ENCODE assay signal across 12 mouse cellular contexts in genomic region chr10:23942465-23942864, GRCm38 (mm10). TPM values are rescaled to one million over a fixed set of nuclear protein-coding genes. Genes with fewer than 3 reads are reported as not detected.
DNase-seq lines count a peak whose midpoint lies in the region; ATAC-seq and TF ChIP-seq lines count a peak whose summit lies in the region.
"Had no signal": no experiment of that assay in that cellular context is flagged by ENCODE, and none has a peak within 500 bp of the region (broad histone marks: within the 10 kb centered on the region; RNA-seq: fewer than 3 reads in every experiment).

No protein-coding gene starts in this region.

- no peak overlapping the region for H3K4me2 ChIP-seq in kidney, embryonic 16.5 days (replicated peaks; ENCODE audit: low read depth, low read length)
- no peak overlapping the region for H3K4me2 ChIP-seq in liver, embryonic 14.5 days (ENCODE audit: low read depth)
- H3K4me2 ChIP-seq in midbrain, embryonic 11.5 days = no peak overlapping the region
- H3K4me2 ChIP-seq: limb, embryonic 13.5 days had no signal

- H3K27ac ChIP-seq in kidney, embryonic 16.5 days (ENCODE audit: low read length) = no peak overlapping the region
- no peak overlapping the region for H3K27ac ChIP-seq in MEL (ENCODE audit: control insufficient read depth, low read depth, low read length)
- H3K27ac ChIP-seq in liver, embryonic 14.5 days = no peak overlapping the region
- no peak overlapping the region for H3K27ac ChIP-seq in midbrain, embryonic 11.5 days (ENCODE audit: low read depth, low read length)
- H3K27ac ChIP-seq: limb, embryonic 13.5 days had no signal

- no peaks in the 10 kb centered on the region for H3K4me1 ChIP-seq in kidney, embryonic 16.5 days (ENCODE audit: insufficient read depth, low read length)
- H3K4me1 ChIP-seq in MEL (ENCODE audit: control insufficient read depth in 1 of 2, insufficient read depth in 2 of 2, low read length in 2 of 2) = no peaks in the 10 kb centered on the region
- no peaks in the 10 kb centered on the region for H3K4me1 ChIP-seq in liver, embryonic 14.5 days (replicated peaks; ENCODE audit: control insufficient read depth in 2 of 2, insufficient read depth in 2 of 2, low read length in 1 of 2)
- H3K4me1 ChIP-seq in midbrain, embryonic 11.5 days (ENCODE audit: control insufficient read depth, insufficient read depth, low read length) = no peaks in the 10 kb centered on the region

- no peak overlapping the region for H3K4me3 ChIP-seq in kidney, embryonic 16.5 days (ENCODE audit: low read length)
- H3K4me3 ChIP-seq in MEL (ENCODE audit: control insufficient read depth in 1 of 2, insufficient read depth in 1 of 2, low read depth in 2 of 2, low read length in 2 of 2) = no peak overlapping the region
- H3K4me3 ChIP-seq in liver, embryonic 14.5 days (ENCODE audit: insufficient read depth in 1 of 2, low read depth in 2 of 2, low read length in 2 of 2) = no peak overlapping the region
- no peak overlapping the region for H3K4me3 ChIP-seq in midbrain, embryonic 11.5 days (ENCODE audit: low read depth, low read length)
- H3K4me3 ChIP-seq: limb, embryonic 13.5 days; myocyte had no signal

- peak; percentile 13 for DNase-seq in kidney, adult 18-20 months
- DNase-seq in 416B (ENCODE audit: low read depth) = peak; percentile 57
- DNase-seq in MEL (ENCODE audit: low read depth, low spot score) = peak; percentile 64
- DNase-seq in liver, embryonic 14.5 days (ENCODE audit: low read depth in 3 of 3, low spot score in 3 of 3) = no peak
- no peak for DNase-seq in right cerebral cortex, postnatal 10 days (ENCODE audit: low spot score in 2 of 2)
- DNase-seq in urinary bladder, postnatal 25 days (ENCODE audit: low spot score) = no peak
- no peak for DNase-seq in midbrain, embryonic 11.5 days (ENCODE audit: low spot score, missing footprints)
- DNase-seq: heart, adult 11 months had no signal

- no peaks in the 10 kb centered on the region for H3K27me3 ChIP-seq in kidney, embryonic 16.5 days (ENCODE audit: insufficient read depth, low read length)
- no peaks in the 10 kb centered on the region; a peak in 1 of 4 replicates for H3K27me3 ChIP-seq in MEL (ENCODE audit: control insufficient read depth in 1 of 2, insufficient read depth in 2 of 2, low read length in 2 of 2)
- H3K27me3 ChIP-seq in liver, embryonic 14.5 days (ENCODE audit: control insufficient read depth, insufficient read depth, low read length) = no peaks in the 10 kb centered on the region
- no peaks in the 10 kb centered on the region for H3K27me3 ChIP-seq in midbrain, embryonic 11.5 days (ENCODE audit: control insufficient read depth, insufficient read depth, low read length)
- H3K27me3 ChIP-seq: limb, embryonic 13.5 days had no signal

- no peaks in the 10 kb centered on the region for H3K36me3 ChIP-seq in kidney, embryonic 16.5 days (ENCODE audit: insufficient read depth, low read length)
- no peaks in the 10 kb centered on the region for H3K36me3 ChIP-seq in MEL (ENCODE audit: control insufficient read depth in 1 of 2, insufficient read depth in 2 of 2, low read length in 2 of 2)
- H3K36me3 ChIP-seq in liver, embryonic 14.5 days (replicated peaks; ENCODE audit: control insufficient read depth, insufficient read depth, low read depth) = no peaks in the 10 kb centered on the region
- H3K36me3 ChIP-seq in midbrain, embryonic 11.5 days (ENCODE audit: control insufficient read depth, insufficient read depth, low read length) = no peaks in the 10 kb centered on the region
- H3K36me3 ChIP-seq: limb, embryonic 13.5 days had no signal

- no peak for TF ChIP-seq POLR2A in MEL (IDR thresholded peaks at IDR 0.05; ENCODE audit: control insufficient read depth in 1 of 2, insufficient read depth in 1 of 2, low read depth in 1 of 2, low read length in 2 of 2, poor library complexity in 1 of 2)

- WGBS in kidney, embryonic 16.5 days = 80% methylated on average over 5 of the region's 5 CpGs
- WGBS in liver, embryonic 14.5 days (ENCODE audit: insufficient replicate concordance) = 50% methylated on average over 5 of the region's 5 CpGs
- WGBS in midbrain, embryonic 11.5 days = 79% methylated on average over 5 of the region's 5 CpGs

- no peak for ATAC-seq in kidney, embryonic 16.5 days (ENCODE audit: low FRiP score, low TSS enrichment)
- ATAC-seq in liver, embryonic 14.5 days (ENCODE audit: insufficient read depth) = no peak
- ATAC-seq in midbrain, embryonic 11.5 days (ENCODE audit: low FRiP score) = no peak

- H3K9me3 ChIP-seq in kidney, embryonic 16.5 days (ENCODE audit: low read length) = no peaks in the 10 kb centered on the region
- no peaks in the 10 kb centered on the region for H3K9me3 ChIP-seq in MEL (replicated peaks; ENCODE audit: insufficient read depth, low read length)
- no peaks in the 10 kb centered on the region for H3K9me3 ChIP-seq in liver, embryonic 14.5 days (ENCODE audit: control insufficient read depth, low read length)
- no peaks in the 10 kb centered on the region for H3K9me3 ChIP-seq in midbrain, embryonic 11.5 days (ENCODE audit: control insufficient read depth, low read length)
- H3K9me3 ChIP-seq: limb, embryonic 13.5 days had no signal

- peak; percentile 66 to 67 (median 66) for TF ChIP-seq CTCF in MEL (IDR thresholded peaks at IDR 0.05 in 2 of 3, conservative IDR thresholded peaks at IDR 0.05 in 1 of 3; ENCODE audit: control insufficient read depth in 1 of 3, insufficient read depth in 1 of 3, low read depth in 2 of 3, low read length in 3 of 3, poor library complexity in 1 of 3, severe bottlenecking in 1 of 3)
- TF ChIP-seq CTCF in liver, embryonic 14.5 days (IDR thresholded peaks at IDR 0.05; ENCODE audit: low read depth) = peak; percentile 68

- no peak overlapping the region for H3K9ac ChIP-seq in kidney, embryonic 16.5 days (replicated peaks; ENCODE audit: low read length)
- H3K9ac ChIP-seq in MEL (ENCODE audit: control insufficient read depth, low read depth, low read length, poor library complexity, severe bottlenecking) = no peak overlapping the region
- no peak overlapping the region for H3K9ac ChIP-seq in liver, embryonic 14.5 days (replicated peaks)
- H3K9ac ChIP-seq in midbrain, embryonic 11.5 days (ENCODE audit: low read length) = no peak overlapping the region
- H3K9ac ChIP-seq: limb, embryonic 13.5 days had no signal

- no peak for TF ChIP-seq EP300 in MEL (IDR thresholded peaks at IDR 0.05; ENCODE audit: low read depth in 1 of 2, low read length in 2 of 2)
- no peak for TF ChIP-seq EP300 in liver, embryonic 14.5 days (IDR thresholded peaks at IDR 0.05; ENCODE audit: low read depth)

- TF ChIP-seq RAD21 in MEL (IDR thresholded peaks at IDR 0.05; ENCODE audit: low read depth, low read length) = peak; percentile 35

- H3K79me2 ChIP-seq in MEL (ENCODE audit: control insufficient read depth, insufficient read depth, low read length, poor library complexity) = no peaks in the 10 kb centered on the region

TF ChIP-seq in MEL, 35 proteins besides CTCF, POLR2A, EP300 and RAD21:
- TF ChIP-seq SMC3 (IDR thresholded peaks at IDR 0.05; ENCODE audit: low read depth, low read length) (peak; percentile 64), TCF12 (IDR thresholded peaks at IDR 0.05; ENCODE audit: low read depth, low read length) (no peak)

RNA-seq across cellular contexts. Expression of gene Taar2, which starts 4.1 kb away (rescaled TPM):
- polyA plus RNA-seq in kidney, embryonic 16.5 days (2015; fragmentation: Nextera tagmentation; extraction: Ambion mirVana) = not detected in 2 replicates
- not detected in 2 replicates for total RNA-seq in MEL (2012; rRNA removed)
- polyA plus RNA-seq in MEL (2012; ENCODE audit: insufficient read depth in 1 of 2, insufficient read length in 2 of 2, low read depth in 1 of 2, low replicate concordance in 2 of 2, missing spikeins in 1 of 2) = not detected
- polyA plus RNA-seq in liver, embryonic 14.5 days (2012; rRNA removed) = not detected in 2 replicates
- not detected in 2 replicates for polyA plus RNA-seq in liver, embryonic 14.5 days (2014; fragmentation: Nextera tagmentation; extraction: Ambion mirVana)
- not detected in 2 replicates for polyA plus RNA-seq in midbrain, embryonic 11.5 days (2014; fragmentation: Nextera tagmentation; extraction: Ambion mirVana)
- polyA plus RNA-seq: embryonic facial prominence, embryonic 14.5 days; limb, embryonic 13.5 days; myocyte had no signal

RNA-seq across cellular contexts. Expression of gene Taar3, which starts 6.9 kb away (rescaled TPM):
- polyA plus RNA-seq in kidney, embryonic 16.5 days (2015; fragmentation: Nextera tagmentation; extraction: Ambion mirVana) = not detected in 2 replicates
- total RNA-seq in MEL (2012; rRNA removed) = not detected in 2 replicates
- polyA plus RNA-seq in MEL (2012; ENCODE audit: insufficient read depth in 1 of 2, insufficient read length in 2 of 2, low read depth in 1 of 2, low replicate concordance in 2 of 2, missing spikeins in 1 of 2) = not detected
- polyA plus RNA-seq in liver, embryonic 14.5 days (2012; rRNA removed) = not detected in 2 replicates
- polyA plus RNA-seq in liver, embryonic 14.5 days (2014; fragmentation: Nextera tagmentation; extraction: Ambion mirVana) = not detected in 2 replicates
- polyA plus RNA-seq in midbrain, embryonic 11.5 days (2014; fragmentation: Nextera tagmentation; extraction: Ambion mirVana) = not detected in 2 replicates
- polyA plus RNA-seq: embryonic facial prominence, embryonic 14.5 days; limb, embryonic 13.5 days; myocyte had no signal

RNA-seq across cellular contexts. Expression of gene Taar4, which starts 17.8 kb away (rescaled TPM):
- not detected in 2 replicates for polyA plus RNA-seq in kidney, embryonic 16.5 days (2015; fragmentation: Nextera tagmentation; extraction: Ambion mirVana)
- not detected in 2 replicates for total RNA-seq in MEL (2012; rRNA removed)
- polyA plus RNA-seq in MEL (2012; ENCODE audit: insufficient read depth in 1 of 2, insufficient read length in 2 of 2, low read depth in 1 of 2, low replicate concordance in 2 of 2, missing spikeins in 1 of 2) = not detected
- polyA plus RNA-seq in liver, embryonic 14.5 days (2012; rRNA removed) = not detected in 2 replicates
- polyA plus RNA-seq in liver, embryonic 14.5 days (2014; fragmentation: Nextera tagmentation; extraction: Ambion mirVana) = not detected in 2 replicates
- not detected in 2 replicates for polyA plus RNA-seq in midbrain, embryonic 11.5 days (2014; fragmentation: Nextera tagmentation; extraction: Ambion mirVana)
- polyA plus RNA-seq: embryonic facial prominence, embryonic 14.5 days; limb, embryonic 13.5 days; myocyte had no signal

RNA-seq across cellular contexts. Expression of gene Taar1, which starts 22.3 kb away (rescaled TPM):
- not detected in 2 replicates for polyA plus RNA-seq in kidney, embryonic 16.5 days (2015; fragmentation: Nextera tagmentation; extraction: Ambion mirVana)
- not detected in 2 replicates for total RNA-seq in MEL (2012; rRNA removed)
- not detected for polyA plus RNA-seq in MEL (2012; ENCODE audit: insufficient read depth in 1 of 2, insufficient read length in 2 of 2, low read depth in 1 of 2, low replicate concordance in 2 of 2, missing spikeins in 1 of 2)
- not detected in 2 replicates for polyA plus RNA-seq in liver, embryonic 14.5 days (2012; rRNA removed)
- polyA plus RNA-seq in liver, embryonic 14.5 days (2014; fragmentation: Nextera tagmentation; extraction: Ambion mirVana) = not detected in 2 replicates
- polyA plus RNA-seq in midbrain, embryonic 11.5 days (2014; fragmentation: Nextera tagmentation; extraction: Ambion mirVana) = not detected in 2 replicates
- polyA plus RNA-seq: embryonic facial prominence, embryonic 14.5 days; limb, embryonic 13.5 days; myocyte had no signal

RNA-seq across cellular contexts. Expression of gene Taar5, which starts 28.0 kb away (rescaled TPM):
- 0.26 TPM in 1 of 2 replicates, not detected in the other for polyA plus RNA-seq in kidney, embryonic 16.5 days (2015; fragmentation: Nextera tagmentation; extraction: Ambion mirVana)
- not detected in 2 replicates for total RNA-seq in MEL (2012; rRNA removed)
- polyA plus RNA-seq in MEL (2012; ENCODE audit: insufficient read depth in 1 of 2, insufficient read length in 2 of 2, low read depth in 1 of 2, low replicate concordance in 2 of 2, missing spikeins in 1 of 2) = not detected
- polyA plus RNA-seq in liver, embryonic 14.5 days (2012; rRNA removed) = not detected in 2 replicates
- polyA plus RNA-seq in liver, embryonic 14.5 days (2014; fragmentation: Nextera tagmentation; extraction: Ambion mirVana) = not detected in 2 replicates
- not detected in 2 replicates for polyA plus RNA-seq in midbrain, embryonic 11.5 days (2014; fragmentation: Nextera tagmentation; extraction: Ambion mirVana)
- polyA plus RNA-seq: embryonic facial prominence, embryonic 14.5 days; limb, embryonic 13.5 days; myocyte had no signal

Comparison
In these comparisons a context has a peak if more than half of its experiments do, and no peak if none do; other contexts are left out.
1. DNase-seq: peak in kidney, adult 18-20 months (single experiment), 416B (single experiment) and MEL (single experiment); none in liver, embryonic 14.5 days (0 of 3), right cerebral cortex, postnatal 10 days (0 of 2), urinary bladder, postnatal 25 days (single experiment) and midbrain, embryonic 11.5 days (single experiment).